9 mouse cellular contexts compared by ENCODE assay signal in the genomic region with DNA sequence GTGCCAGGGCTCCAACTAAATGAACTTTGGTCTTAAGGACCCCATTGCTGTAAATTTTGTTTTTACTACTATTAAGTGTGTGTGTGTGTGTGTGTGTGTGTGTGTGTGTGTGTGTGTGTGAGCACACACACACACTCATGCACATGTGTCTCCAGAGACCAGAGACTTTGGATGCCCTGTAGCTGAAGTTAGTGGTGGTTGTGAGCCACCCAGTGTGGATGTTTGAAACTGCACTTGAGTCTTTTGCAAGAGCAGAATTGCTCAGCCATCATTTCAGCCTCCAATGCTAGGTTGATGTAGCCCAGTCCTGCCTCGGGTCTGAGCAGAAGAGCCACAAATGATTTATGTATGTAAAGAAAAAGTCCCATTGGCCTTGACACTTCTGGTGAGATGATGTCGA. TPM values are rescaled to one million over a fixed set of nuclear protein-coding genes. Genes with fewer than 3 reads are reported as not detected.
DNase-seq lines count a peak whose midpoint lies in the region; TF ChIP-seq lines count a peak whose summit lies in the region.
"Had no signal": no experiment of that assay in that cellular context is flagged by ENCODE, and none has a peak within 500 bp of the region (broad histone marks: within the 10 kb centered on the region; RNA-seq: fewer than 3 reads in every experiment).

No protein-coding gene starts in this region.

- no peaks in the 10 kb centered on the region for H3K79me2 ChIP-seq in MEL (ENCODE audit: control insufficient read depth, insufficient read depth, low read length, poor library complexity)

- H3K4me1 ChIP-seq in cerebellum, adult 2 months (ENCODE audit: control insufficient read depth, insufficient read depth, low read length), result 0 out of 2 replicates have a peak, but pooled peaks cover 7% of the 10 kb centered on the region
- H3K4me1 ChIP-seq in MEL (ENCODE audit: control insufficient read depth in 1 of 2, insufficient read depth in 2 of 2, low read length in 2 of 2), result no peaks in the 10 kb centered on the region
- H3K4me1 ChIP-seq: heart, embryonic 15.5 days had no signal

- no peak for DNase-seq in cerebellum, adult 2 months
- DNase-seq in cerebellum, adult 9-11 months, result no peak
- peak; percentile 38 to 52 for DNase-seq in layer of hippocampus, adult 2 months (ENCODE audit: low spot score in 2 of 2)
- DNase-seq in layer of hippocampus, adult 9-11 months, result no peak
- DNase-seq in MEL (ENCODE audit: low read depth, low spot score) (peak; percentile 27), MN1 (ENCODE audit: low spot score) (no peak)
- peak; percentile 32 to 67 for DNase-seq in left cerebral cortex, postnatal 25 days (ENCODE audit: low spot score in 2 of 2)
- DNase-seq in urinary bladder, postnatal 36 days (ENCODE audit: low spot score in 2 of 2), result no peak

- no peaks in the 10 kb centered on the region for H3K36me3 ChIP-seq in MEL (ENCODE audit: control insufficient read depth in 1 of 2, insufficient read depth in 2 of 2, low read length in 2 of 2)
- H3K36me3 ChIP-seq: heart, embryonic 15.5 days had no signal

- peak; percentile 55 for TF ChIP-seq RAD21 in MEL (IDR thresholded peaks at IDR 0.05; ENCODE audit: low read depth, low read length)

- H3K27me3 ChIP-seq in cerebellum, adult 2 months (ENCODE audit: control insufficient read depth, insufficient read depth, low read length), result no peaks in the 10 kb centered on the region; the same call in 1 of the 2 replicates
- no peaks in the 10 kb centered on the region for H3K27me3 ChIP-seq in MEL (ENCODE audit: control insufficient read depth in 1 of 2, insufficient read depth in 2 of 2, low read length in 2 of 2)
- H3K27me3 ChIP-seq: heart, embryonic 15.5 days had no signal

- H3K27ac ChIP-seq in cerebellum, adult 2 months (ENCODE audit: insufficient read depth, low read length), result no peak overlapping the region
- no peak overlapping the region for H3K27ac ChIP-seq in layer of hippocampus, adult 2 months
- H3K27ac ChIP-seq in MEL (ENCODE audit: control insufficient read depth, low read depth, low read length), result no peak overlapping the region
- H3K27ac ChIP-seq: heart, embryonic 15.5 days had no signal

- TF ChIP-seq EP300 in MEL (IDR thresholded peaks at IDR 0.05; ENCODE audit: low read depth in 1 of 2, low read length in 2 of 2), result no peak

- H3K9me3 ChIP-seq in MEL (replicated peaks; ENCODE audit: insufficient read depth, low read length), result no peaks in the 10 kb centered on the region
- H3K9me3 ChIP-seq: heart, embryonic 15.5 days had no signal

- WGBS in cerebellum, adult 2 months, result 60% methylated on average over 2 of the region's 2 CpGs

- intact Hi-C loops in left cerebral cortex, postnatal 25 days (cut with DNase I), result loop anchor here (5.0 to 10.0 kb wide), 2 partner anchors 86 to 159 kb away; partner anchors contain the start of genes March8 and Zfand4

- H3K9ac ChIP-seq in MEL (ENCODE audit: control insufficient read depth, low read depth, low read length, poor library complexity, severe bottlenecking), result no peak overlapping the region
- H3K9ac ChIP-seq: heart, embryonic 15.5 days had no signal

- no peak overlapping the region for H3K4me3 ChIP-seq in cerebellum, adult 2 months (replicated peaks; ENCODE audit: insufficient read depth, low read depth, low read length)
- H3K4me3 ChIP-seq in layer of hippocampus, adult 2 months, result no peak overlapping the region
- H3K4me3 ChIP-seq in MEL (ENCODE audit: control insufficient read depth in 1 of 2, insufficient read depth in 1 of 2, low read depth in 2 of 2, low read length in 2 of 2), result no peak overlapping the region
- H3K4me3 ChIP-seq: heart, embryonic 15.5 days had no signal

- peak; percentile 55 for TF ChIP-seq CTCF in cerebellum, adult 2 months (IDR thresholded peaks at IDR 0.05; ENCODE audit: borderline replicate concordance, insufficient read depth, low read depth, low read length)
- peak; percentile 81 for TF ChIP-seq CTCF in layer of hippocampus, adult 2 months (conservative IDR thresholded peaks at IDR 0.05)
- TF ChIP-seq CTCF in MEL (IDR thresholded peaks at IDR 0.05 in 2 of 3, conservative IDR thresholded peaks at IDR 0.05 in 1 of 3; ENCODE audit: control insufficient read depth in 1 of 3, insufficient read depth in 1 of 3, low read depth in 2 of 3, low read length in 3 of 3, poor library complexity in 1 of 3, severe bottlenecking in 1 of 3), result peak in 2 of 3 experiments; percentile 20 to 59; a peak in 3 of 6 replicates

- no peak for TF ChIP-seq POLR2A in cerebellum, adult 2 months (IDR thresholded peaks at IDR 0.05; ENCODE audit: borderline replicate concordance, insufficient read depth, low read length)
- TF ChIP-seq POLR2A in MEL (IDR thresholded peaks at IDR 0.05; ENCODE audit: control insufficient read depth in 1 of 2, insufficient read depth in 1 of 2, low read depth in 1 of 2, low read length in 2 of 2, poor library complexity in 1 of 2), result no peak

TF ChIP-seq in MEL, 35 proteins besides CTCF, POLR2A, EP300 and RAD21:
- no peak for TF ChIP-seq GABPA (IDR thresholded peaks at IDR 0.05; ENCODE audit: low read depth, low read length)
- TF ChIP-seq KAT2A (conservative IDR thresholded peaks at IDR 0.05; ENCODE audit: low read depth, low read length), result no peak
- TF ChIP-seq UBTF (IDR thresholded peaks at IDR 0.05; ENCODE audit: borderline replicate concordance, insufficient read depth, low read depth, low read length), result no peak
- TF ChIP-seq ZMIZ1 (IDR thresholded peaks at IDR 0.05; ENCODE audit: low read depth, low read length), result no peak
- peak; percentile 47 for TF ChIP-seq ZC3H11A (IDR thresholded peaks at IDR 0.05; ENCODE audit: low read depth, low read length)
- TF ChIP-seq MAZ (IDR thresholded peaks at IDR 0.05; ENCODE audit: low read depth, low read length), result no peak
- TF ChIP-seq TAL1 (IDR thresholded peaks at IDR 0.05; ENCODE audit: low read length), result no peak
- TF ChIP-seq RCOR1 (IDR thresholded peaks at IDR 0.05; ENCODE audit: low read depth, low read length), result no peak
- no peak for TF ChIP-seq POLR2AphosphoS2 (IDR thresholded peaks at IDR 0.05; ENCODE audit: low read length)
- peak; percentile 71 for TF ChIP-seq SMC3 (IDR thresholded peaks at IDR 0.05; ENCODE audit: low read depth, low read length)
- no peak for TF ChIP-seq ZKSCAN1 (IDR thresholded peaks at IDR 0.05; ENCODE audit: low read depth, low read length)

RNA-seq across cellular contexts. Expression of gene Alox5, which starts 37.3 kb away (rescaled TPM):
- polyA plus RNA-seq in cerebellum, adult 2 months (2012; rRNA removed), result 0.74 and 0.84 TPM in 2 replicates
- 1 to 10 TPM in 1 of 2 experiments, under 1 TPM in 1; 0.77 to 1.0 TPM for total RNA-seq in layer of hippocampus, adult 2 months (2021)
- total RNA-seq in MEL (2012; rRNA removed), result 1.1 and 1.6 TPM in 2 replicates
- 1 to 10 TPM in 1 of 2 experiments, not detected in 1; 5.7 TPM for polyA plus RNA-seq in MEL (2012; ENCODE audit: insufficient read depth in 1 of 2, insufficient read length in 2 of 2, low read depth in 1 of 2, low replicate concordance in 2 of 2, missing spikeins in 1 of 2)
- 1 to 10 TPM; 1.1 to 3.1 TPM for total RNA-seq in left cerebral cortex, postnatal 25 days (2021)

Comparison
In these comparisons a context has a peak if more than half of its experiments do, and no peak if none do; other contexts are left out.
1. DNase-seq: peak in layer of hippocampus, adult 2 months (2 of 2), MEL (single experiment) and left cerebral cortex, postnatal 25 days (2 of 2); none in cerebellum, adult 2 months (0 of 2), cerebellum, adult 9-11 months (single experiment), layer of hippocampus, adult 9-11 months (single experiment), MN1 (single experiment) and urinary bladder, postnatal 36 days (0 of 2).
2. Peak in every context shown above with its lines, with median percentiles within 50 percentile points of each other: CTCF ChIP-seq.